Mouse (Mus musculus) liver, postnatal 0 days (tissue): ENCODE data around the gene Rab11a. TPM values are rescaled to one million over a fixed set of nuclear protein-coding genes. Genes with fewer than 3 reads are reported as not detected.

ENCODE experiments used
- ATAC-seq: fragments of 200-750 bp; cut with Nextera tagmentation; 2 replicates; pipeline ENCODE4 v1.8.0; 2017; ENCODE audit warnings: mild to moderate bottlenecking, moderate library complexity
- DNase-seq: peaks from one replicate; pipeline ENCODE4 v3.0.0-alpha.2; 2016
- H3K27ac ChIP-seq: fragments of 300-500 bp; sonication (generic); 2 replicates; pipeline ENCODE4 v1.5.1; 2014; ENCODE audit warnings: antibody characterized with exemption, moderate library complexity, mild to moderate bottlenecking, low read depth
- H3K27me3 ChIP-seq: fragments of 300-500 bp; sonication (generic); 2 replicates; pipeline ENCODE4 v1.6.1; 2014; ENCODE audit warnings: low read length, control low read depth, mixed read lengths; ENCODE audit not compliant: insufficient read depth
- H3K36me3 ChIP-seq: fragments of 300-500 bp; sonication (generic); replicated peaks from 2 replicates; pipeline ENCODE4 v1.6.1; 2014; ENCODE audit warnings: mild to moderate bottlenecking, control low read depth, low read length, moderate library complexity, mixed read lengths; ENCODE audit not compliant: insufficient read depth
- H3K4me1 ChIP-seq: fragments of 300-500 bp; sonication (generic); 2 replicates; pipeline ENCODE4 v1.6.1; 2014; ENCODE audit warnings: antibody characterized with exemption, mild to moderate bottlenecking, control low read depth; ENCODE audit not compliant: insufficient read depth
- H3K4me2 ChIP-seq: fragments of 300-500 bp; sonication (generic); 2 replicates; pipeline ENCODE4 v1.6.1; 2014; ENCODE audit warnings: low read depth, mild to moderate bottlenecking, low read length, moderate library complexity, mixed read lengths
- H3K4me3 ChIP-seq: fragments of 300-500 bp; sonication (generic); 2 replicates; pipeline ENCODE4 v1.5.1; 2014; ENCODE audit warnings: low read depth, low read length
- H3K9ac ChIP-seq: fragments of 300-500 bp; sonication (generic); replicated peaks from 2 replicates; pipeline ENCODE4 v1.6.1; 2014; ENCODE audit warnings: mild to moderate bottlenecking, moderate library complexity
- H3K9me3 ChIP-seq: fragments of 300-500 bp; sonication (generic); 2 replicates; pipeline ENCODE4 v1.6.1; 2016; ENCODE audit warnings: mild to moderate bottlenecking, control low read depth, low read length, mixed read lengths
- CTCF ChIP-seq: sonication (generic); IDR thresholded peaks from 2 replicates; pipeline ENCODE4 v1.5.1; 2016; ENCODE audit warnings: antibody characterized with exemption, low read depth
- EP300 ChIP-seq: IDR thresholded peaks from 2 replicates; pipeline ENCODE4 v1.6.1; 2016; ENCODE audit warnings: antibody characterized with exemption, low read depth, mild to moderate bottlenecking
- WGBS: fragments of 180-500 bp; shearing (Covaris S2); extraction: QIAGEN DNeasy Blood & Tissue Kit; methylation state at CpG from one replicate; pipeline ENCODE4 v1.1.7; 2014; ENCODE audit not compliant: insufficient replicate concordance; 5-methylcytosine and 5-hydroxymethylcytosine counted together
- polyA plus RNA-seq: library from polyadenylated mRNA; unstranded; fragments of >200 nt; fragmentation: Nextera tagmentation; extraction: Ambion mirVana; gene quantifications from 2 replicates; pipeline ENCODE4 v1.2.1, GENCODE M21; 2015

Rab11a gene
- 331 and 349 TPM in 2 replicates for polyA plus RNA-seq

- ATAC-seq (peak; percentile 93), DNase-seq (peak; percentile 98)
- peak within 1 kb of the TSS; percentile 97 for H3K9ac ChIP-seq
- peak; percentile 78 for TF ChIP-seq EP300
- peak; percentile 37 for TF ChIP-seq CTCF
- peak within 1 kb of the TSS; percentile 96 for H3K27ac ChIP-seq
- H3K4me3 ChIP-seq, result peak within 1 kb of the TSS; percentile 94
- H3K9me3 ChIP-seq, result no peaks in the 10 kb centered on the region
- peak within 1 kb of the TSS; percentile 88 for H3K4me2 ChIP-seq
- WGBS, result under 1% methylated on average over 61 of the region's 61 CpGs
- peaks cover 2% of the 10 kb centered on the region; the same call in 1 of the 2 replicates for H3K4me1 ChIP-seq
- no peaks in the 10 kb centered on the region for H3K36me3 ChIP-seq
- no peaks in the 10 kb centered on the region for H3K27me3 ChIP-seq
These were observed at the start of gene Rab11a for GRCm38 (mm10) chr9:64737406-64738201. Rab11a (minus strand) TSS chr9:64737758.

DNA sequence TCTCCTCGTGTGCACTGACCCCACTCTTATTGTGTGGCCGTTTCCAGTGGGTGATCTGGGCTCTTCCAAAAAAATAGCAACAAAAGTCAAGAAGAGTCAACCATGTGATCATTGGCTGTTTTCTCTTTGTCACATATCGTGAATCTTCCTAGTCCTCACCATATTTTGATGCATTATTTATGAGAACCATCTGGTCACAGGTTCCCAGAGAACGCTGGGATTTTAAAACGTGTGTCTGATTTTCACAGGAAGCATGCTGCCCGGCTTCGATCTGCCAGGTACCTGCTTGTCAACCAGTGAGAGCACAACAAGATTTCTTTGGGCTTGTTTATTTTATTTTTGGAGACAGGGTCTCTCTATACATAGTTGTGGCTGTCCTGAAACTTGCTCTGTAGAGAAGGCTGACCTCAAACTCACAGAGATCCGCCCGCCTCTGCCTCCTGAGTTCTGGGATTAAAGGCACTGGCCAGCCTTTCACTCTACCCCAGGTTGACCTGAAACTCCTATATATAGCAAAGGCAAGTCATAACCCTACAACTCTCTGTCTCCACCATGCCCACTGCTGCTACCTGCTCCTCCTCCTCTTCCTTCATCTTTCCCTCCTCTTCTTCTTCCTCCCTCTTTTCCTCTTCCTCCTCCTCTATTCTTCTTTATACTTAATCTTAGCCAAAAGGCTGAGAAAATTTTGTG is 48.8 kb upstream of the Rab11a start:
- Histone ChIP-seq H3K4me2 (no peak overlapping the region), H3K9me3 (no peaks in the 10 kb centered on the region), H3K27me3 (no peaks in the 10 kb centered on the region), H3K27ac (no peak overlapping the region), H3K9ac (no peak overlapping the region), H3K36me3 (no peaks in the 10 kb centered on the region), H3K4me3 (no peak overlapping the region), H3K4me1 (peaks cover 35% of the 10 kb centered on the region)
- ATAC-seq, result no peak
- TF ChIP-seq EP300, result no peak
- no peak for TF ChIP-seq CTCF
- DNase-seq, result no peak
- 86% methylated on average over 9 of the region's 9 CpGs for WGBS

DNA sequence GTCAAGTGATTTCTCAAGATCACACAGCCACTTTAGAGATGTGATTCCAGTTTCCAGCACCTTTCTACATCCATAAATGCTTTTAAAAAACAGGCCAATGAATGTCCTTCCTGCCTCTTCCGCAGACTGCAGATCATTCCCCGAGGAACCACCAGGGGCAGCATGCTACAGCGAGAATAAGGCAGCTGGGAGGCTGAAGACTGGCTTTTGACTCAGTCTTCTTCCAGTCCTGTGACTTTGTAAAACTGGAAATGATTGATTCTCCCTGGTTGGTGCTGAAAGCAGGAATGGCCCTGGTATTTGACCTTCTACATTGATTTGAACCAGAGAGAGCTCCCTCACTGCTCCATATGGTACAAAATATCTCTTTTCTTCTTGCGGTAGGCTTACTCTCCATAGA is 47.3 kb upstream of the Rab11a start:
- Histone ChIP-seq H3K4me1 (peaks cover 28% of the 10 kb centered on the region), H3K9ac (no peak overlapping the region), H3K36me3 (no peaks in the 10 kb centered on the region), H3K27ac (0 out of 2 replicates have a peak overlapping the region, but pooled peaks have one; percentile 13), H3K9me3 (no peaks in the 10 kb centered on the region), H3K4me2 (no peak overlapping the region), H3K27me3 (no peaks in the 10 kb centered on the region), H3K4me3 (no peak overlapping the region)
- DNase-seq (peak; percentile 88), ATAC-seq (peak; percentile 85)
- 35% methylated on average over 4 of the region's 4 CpGs for WGBS
- peak; percentile 99 for TF ChIP-seq CTCF
- TF ChIP-seq EP300, result peak; percentile 40; the same call in 1 of the 2 replicates

GRCm38 (mm10) chr9:64783511-64783910 is 46.0 kb upstream of the Rab11a start:
- Histone ChIP-seq H3K9me3 (no peaks in the 10 kb centered on the region), H3K4me2 (no peak overlapping the region), H3K27me3 (no peaks in the 10 kb centered on the region), H3K27ac (no peak overlapping the region), H3K4me3 (no peak overlapping the region), H3K9ac (no peak overlapping the region), H3K36me3 (no peaks in the 10 kb centered on the region), H3K4me1 (peaks cover 18% of the 10 kb centered on the region)
- DNase-seq (no peak), ATAC-seq (no peak)
- TF ChIP-seq EP300, result no peak
- no peak for TF ChIP-seq CTCF
- 88% methylated on average over 7 of the region's 7 CpGs for WGBS

GRCm38 (mm10) chr9:64779628-64780027 is 42.1 kb upstream of the Rab11a start:
- Histone ChIP-seq H3K9me3 (no peaks in the 10 kb centered on the region), H3K4me1 (peaks cover 18% of the 10 kb centered on the region), H3K4me3 (no peak overlapping the region), H3K4me2 (no peak overlapping the region), H3K36me3 (no peaks in the 10 kb centered on the region), H3K27me3 (no peaks in the 10 kb centered on the region), H3K27ac (no peak overlapping the region), H3K9ac (no peak overlapping the region)
- TF ChIP-seq CTCF, result peak; percentile 75
- no peak for TF ChIP-seq EP300
- DNase-seq, result no peak
- no peak for ATAC-seq
- 34% methylated on average over 7 of the region's 7 CpGs for WGBS

GRCm38 (mm10) chr9:64778151-64778550 is 40.6 kb upstream of the Rab11a start:
- no peak for DNase-seq
- H3K36me3 ChIP-seq, result no peaks in the 10 kb centered on the region
- TF ChIP-seq CTCF (no peak), EP300 (no peak)

More at GRCm38 (mm10) chr9:64778151-64778550, 40.6 kb upstream of the Rab11a start:
- Histone ChIP-seq H3K4me1 (peaks cover 24% of the 10 kb centered on the region), H3K4me3 (no peak overlapping the region), H3K27ac (no peak overlapping the region), H3K27me3 (no peaks in the 10 kb centered on the region), H3K4me2 (no peak overlapping the region), H3K9ac (no peak overlapping the region), H3K9me3 (no peaks in the 10 kb centered on the region)
- ATAC-seq, result no peak
- 81% methylated on average over 1 of the region's 1 CpGs for WGBS
